Mouse (Mus musculus) ES-E14 (cell line): ENCODE data around the gene Tnr. TPM values are rescaled to one million over a fixed set of nuclear protein-coding genes. Genes with fewer than 3 reads are reported as not detected.

Experiments
- DNase-seq: peaks from one replicate; pipeline ENCODE4 v3.0.0-alpha.2; 2013; ENCODE audit warnings: low read depth, low spot score
- H3K27ac ChIP-seq: 2 replicates; pipeline ENCODE4 v1.5.1; 2012; ENCODE audit warnings: low read depth, mild to moderate bottlenecking, low read length, moderate library complexity, mixed read lengths; ENCODE audit not compliant: poor library complexity, insufficient read depth, severe bottlenecking
- H3K36me3 ChIP-seq: 2 replicates; pipeline ENCODE4 v1.6.1; 2012; ENCODE audit warnings: mild to moderate bottlenecking, low read length, moderate library complexity, mixed read lengths; ENCODE audit not compliant: control insufficient read depth, poor library complexity, insufficient read depth, severe bottlenecking
- H3K4me1 ChIP-seq, 2 experiments: fragments of 150-350 bp in 1 of 2; sonication (generic) in 1 of 2; 2 replicates each; pipeline ENCODE4 v1.6.1; 2012; ENCODE audit warnings: low read length in 2 of 2, mild to moderate bottlenecking in 1 of 2, mixed read lengths in 1 of 2; ENCODE audit not compliant: control insufficient read depth in 2 of 2, insufficient read depth in 2 of 2, poor library complexity in 1 of 2
- H3K4me3 ChIP-seq, 2 experiments: fragments of 150-350 bp in 1 of 2; sonication (generic) in 1 of 2; 2 replicates each; pipeline ENCODE4 v1.5.1; 2012; ENCODE audit warnings: low read length in 2 of 2, low read depth in 1 of 2, mild to moderate bottlenecking in 1 of 2, mixed read lengths in 1 of 2; ENCODE audit not compliant: insufficient read depth in 1 of 2, poor library complexity in 1 of 2, severe bottlenecking in 1 of 2
- H3K9ac ChIP-seq: 2 replicates; pipeline ENCODE4 v1.6.1; 2012; ENCODE audit warnings: low read depth, mild to moderate bottlenecking, low read length, mixed read lengths; ENCODE audit not compliant: poor library complexity, insufficient read depth, severe bottlenecking
- H3K9me3 ChIP-seq: fragments of 150-350 bp; sonication (generic); 2 replicates; pipeline ENCODE4 v1.6.1; 2012; ENCODE audit warnings: low read depth, mild to moderate bottlenecking, low read length; ENCODE audit not compliant: control insufficient read depth, insufficient read depth
- CHD2 ChIP-seq: IDR thresholded peaks from 2 replicates; pipeline ENCODE4 v1.6.1; 2014; ENCODE audit warnings: mild to moderate bottlenecking, low read depth, low read length, inconsistent platforms
- HCFC1 ChIP-seq: IDR thresholded peaks from 2 replicates; pipeline ENCODE4 v1.6.1; 2012; ENCODE audit warnings: low read length, inconsistent platforms, borderline replicate concordance; ENCODE audit not compliant: insufficient read depth
- MAFK ChIP-seq: IDR thresholded peaks from 2 replicates; pipeline ENCODE4 v1.6.1; 2014; ENCODE audit warnings: mild to moderate bottlenecking, low read depth, low read length, inconsistent platforms; ENCODE audit not compliant: insufficient read depth
- ZC3H11A ChIP-seq: IDR thresholded peaks from 2 replicates; pipeline ENCODE4 v1.6.1; 2012; ENCODE audit warnings: low read depth, mild to moderate bottlenecking, inconsistent platforms, low read length, borderline replicate concordance
- ZNF384 ChIP-seq: IDR thresholded peaks from 2 replicates; pipeline ENCODE4 v1.6.1; 2012; ENCODE audit warnings: low read depth, low read length, inconsistent platforms
- in situ Hi-C, 2 experiments: fragments of 600-800 bp; cut with MboI; formaldehyde crosslinking; loops; one replicate each; pipeline ENCODE4 v1.15.1; 2025; ENCODE audit warnings: low sequenced_read_pairs in 2 of 2, inconsistent platforms in 1 of 2; ENCODE audit not compliant: unreplicated experiment in 2 of 2
- total RNA-seq: library from RNA; depleted of rRNA; stranded (reverse); fragments of 300-350 nt; gene quantifications from 2 replicates; pipeline ENCODE4 v1.2.3, GENCODE M21; 2012

The Tnr gene
- total RNA-seq, 1 experiment = not detected

DNA sequence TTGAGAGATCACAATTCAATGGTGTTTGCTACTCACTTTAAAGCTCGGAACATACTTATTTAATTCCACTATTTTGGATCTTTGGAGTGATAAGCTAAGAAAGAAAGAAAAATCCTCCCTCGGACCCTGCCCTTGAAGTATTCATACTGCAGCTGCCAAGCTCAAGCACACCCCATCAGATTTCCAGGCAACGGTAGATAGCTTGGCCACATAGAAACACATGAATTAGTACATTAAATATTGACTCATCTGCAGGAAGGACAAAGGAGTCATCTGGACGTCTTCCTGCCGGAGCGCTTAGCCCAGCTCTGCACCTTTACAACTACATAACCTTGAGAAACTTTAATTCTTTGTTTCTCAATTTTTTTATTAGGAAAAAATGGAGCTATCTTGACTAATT is 205.7 kb downstream of the Tnr start:
- no peak for TF ChIP-seq MAFK
- no peak for TF ChIP-seq HCFC1
- TF ChIP-seq ZNF384 = no peak
- TF ChIP-seq CHD2 = no peak
- TF ChIP-seq ZC3H11A = no peak

DNA sequence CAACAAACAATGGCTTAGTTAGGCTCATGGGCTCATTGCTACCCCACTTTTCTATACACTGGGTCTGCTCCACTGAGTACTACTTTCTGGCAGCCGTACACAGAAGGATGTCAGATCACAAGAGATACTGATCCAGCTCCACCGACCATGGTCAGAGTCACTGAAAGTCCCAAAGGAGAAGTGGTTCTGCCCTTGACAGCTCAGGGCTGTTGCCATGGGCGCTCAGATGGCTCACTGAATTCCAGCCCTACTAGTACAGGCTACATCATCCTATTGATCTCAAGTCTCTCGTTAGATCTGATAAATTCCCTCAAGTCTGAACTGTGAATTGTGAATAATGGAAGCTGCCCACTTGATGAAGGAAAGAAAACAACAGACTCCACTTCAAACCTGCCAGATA is 207.3 kb downstream of the Tnr start:
- no peaks in the 10 kb centered on the region for H3K4me1 ChIP-seq
- no peak overlapping the region for H3K27ac ChIP-seq
- TF ChIP-seq CHD2 = no peak
- TF ChIP-seq MAFK = no peak
- no peak for TF ChIP-seq ZC3H11A
- TF ChIP-seq ZNF384 = no peak
- no peak for TF ChIP-seq HCFC1
- no peak for DNase-seq
- in situ Hi-C loops = no loop called here
- no peaks in the 10 kb centered on the region for H3K36me3 ChIP-seq
- no peak overlapping the region for H3K9ac ChIP-seq
- no peaks in the 10 kb centered on the region for H3K9me3 ChIP-seq
- H3K4me3 ChIP-seq = no peak overlapping the region

More for the DNA sequence above, 205.7 kb downstream of the Tnr start:
- no peak overlapping the region for H3K4me3 ChIP-seq
- in situ Hi-C loops = no loop called here
- H3K4me1 ChIP-seq = no peaks in the 10 kb centered on the region
- no peak for DNase-seq
- H3K36me3 ChIP-seq = no peaks in the 10 kb centered on the region
- H3K9ac ChIP-seq = no peak overlapping the region
- H3K9me3 ChIP-seq = no peaks in the 10 kb centered on the region
- H3K27ac ChIP-seq = no peak overlapping the region

DNA sequence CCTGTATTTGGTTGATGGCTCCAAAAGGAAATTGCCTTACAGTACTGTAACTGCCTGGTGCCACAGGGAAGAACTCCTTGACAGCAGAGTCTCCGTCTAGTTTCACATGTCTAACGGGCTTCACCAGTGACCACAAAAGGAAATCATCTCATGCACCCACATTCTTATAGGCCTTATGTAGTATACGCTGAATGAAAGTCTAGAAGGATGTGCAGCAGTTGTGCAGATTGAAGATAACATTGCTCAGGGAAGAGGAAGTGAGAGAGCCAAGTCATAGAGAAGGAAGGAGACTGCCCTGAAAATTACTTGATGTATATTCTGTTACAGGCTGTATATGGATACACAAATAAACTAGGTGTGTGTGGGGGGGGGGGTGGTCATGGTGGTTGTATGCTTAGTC is 211.5 kb downstream of the Tnr start:
- no peak overlapping the region for H3K4me3 ChIP-seq
- H3K9me3 ChIP-seq = no peaks in the 10 kb centered on the region
- no peaks in the 10 kb centered on the region for H3K36me3 ChIP-seq
- peaks cover 0 to 2% of the 10 kb centered on the region in 2 experiments; a peak in 1 of 4 replicates for H3K4me1 ChIP-seq
- no peak for DNase-seq
- H3K27ac ChIP-seq = no peak overlapping the region
- no peak overlapping the region for H3K9ac ChIP-seq
- in situ Hi-C loops = no loop called here
- TF ChIP-seq MAFK (no peak), ZNF384 (no peak), CHD2 (no peak), HCFC1 (no peak), ZC3H11A (no peak)

DNA sequence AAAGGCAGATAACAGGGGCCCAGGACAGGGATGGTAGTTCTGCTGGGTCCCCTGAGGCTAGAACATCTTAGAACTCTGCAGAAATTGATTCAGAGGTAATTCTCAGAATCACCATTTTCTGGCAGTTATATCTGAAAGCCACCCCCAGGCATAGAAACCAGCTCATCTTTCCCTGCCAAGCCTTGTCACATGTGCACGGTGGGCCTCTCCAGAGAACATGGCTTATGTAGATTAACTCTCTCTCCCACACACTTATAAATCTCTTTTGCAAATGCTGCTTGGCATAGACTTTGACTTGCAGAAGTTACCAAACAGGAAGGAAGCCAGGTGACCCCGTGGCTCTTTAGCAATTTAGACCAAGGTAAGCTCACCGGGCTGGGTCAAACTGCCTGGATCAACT is 215.9 kb downstream of the Tnr start:
- DNase-seq = no peak
- Histone ChIP-seq H3K27ac (no peak overlapping the region), H3K4me3 (no peak overlapping the region), H3K9me3 (no peaks in the 10 kb centered on the region), H3K9ac (no peak overlapping the region), H3K4me1 (peaks cover 0 to 2% of the 10 kb centered on the region in 2 experiments; a peak in 1 of 4 replicates), H3K36me3 (no peaks in the 10 kb centered on the region)
- TF ChIP-seq CHD2 (no peak), MAFK (no peak), ZNF384 (no peak), ZC3H11A (no peak)
- in situ Hi-C loops = no loop called here

DNA sequence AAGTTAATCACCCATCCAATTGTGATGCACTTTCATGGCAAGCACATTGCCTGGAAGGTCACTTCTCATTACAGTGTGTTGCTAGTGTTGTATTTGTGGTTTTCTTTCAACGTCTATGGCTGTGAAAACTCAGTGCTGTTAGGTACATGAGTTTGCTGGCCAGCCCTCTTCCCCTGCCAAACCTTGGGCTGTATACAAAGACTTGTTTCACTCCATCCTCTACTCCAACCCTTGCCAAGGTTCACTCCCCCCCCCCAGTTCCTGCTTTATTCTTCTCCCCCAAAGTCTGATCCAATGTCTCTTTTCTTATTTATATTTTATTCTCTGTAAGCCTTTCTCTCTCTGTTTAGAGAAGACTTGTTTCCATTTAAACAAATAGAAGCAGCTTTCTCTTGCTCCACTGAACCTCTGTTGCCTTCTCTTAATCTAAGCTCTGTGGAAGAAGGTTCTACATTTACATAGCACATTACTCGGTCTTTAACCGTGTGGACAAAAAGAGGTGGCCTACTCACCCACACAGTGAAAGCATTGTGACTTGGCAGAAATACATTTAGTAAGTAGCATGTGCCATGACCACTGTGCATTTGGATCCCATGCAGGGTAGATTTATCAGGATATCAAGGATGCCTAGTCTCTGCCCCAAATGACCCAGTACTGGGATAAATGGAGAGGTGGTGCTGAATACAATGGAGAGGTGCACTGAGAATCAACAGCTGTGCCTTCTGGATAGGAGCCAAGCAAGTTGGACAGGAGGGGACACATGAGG is 217.9 kb downstream of the Tnr start:
- no peak overlapping the region for H3K4me3 ChIP-seq
- in situ Hi-C loops = no loop called here
- no peak for TF ChIP-seq ZC3H11A
- no peak for TF ChIP-seq MAFK
- TF ChIP-seq HCFC1 = no peak
- no peak for TF ChIP-seq ZNF384
- TF ChIP-seq CHD2 = no peak
- peaks cover 0 to 2% of the 10 kb centered on the region in 2 experiments; a peak in 1 of 4 replicates for H3K4me1 ChIP-seq
- H3K9ac ChIP-seq = no peak overlapping the region
- H3K9me3 ChIP-seq = no peaks in the 10 kb centered on the region
- DNase-seq = no peak
- H3K27ac ChIP-seq = no peak overlapping the region
- no peaks in the 10 kb centered on the region for H3K36me3 ChIP-seq
